Mouse (Mus musculus) embryonic fibroblast, embryonic 13.5 days (primary cell): Measurements from ENCODE around the gene Gjb3.

Source experiments
- CTCF ChIP-seq: IDR thresholded peaks from 2 replicates; pipeline ENCODE4 v1.5.1; 2011; ENCODE audit warnings: mild to moderate bottlenecking, control low read depth, low read length, moderate library complexity, borderline replicate concordance; ENCODE audit not compliant: insufficient read depth
- POLR2A ChIP-seq: IDR thresholded peaks from 2 replicates; pipeline ENCODE4 v1.6.1; 2011; ENCODE audit warnings: low read depth, mild to moderate bottlenecking, control low read depth, low read length, moderate library complexity

- TF ChIP-seq CTCF (no peak), POLR2A (no peak)
Measured at GRCm38 (mm10) chr4:127303796-127304195, 26.8 kb downstream of the Gjb3 start.
